Mouse (Mus musculus): ENCODE data around the gene Gm42688. TPM values are rescaled to one million over a fixed set of nuclear protein-coding genes. Genes with fewer than 3 reads are reported as not detected.
"Not testable (repeated sequence)": the region's sequence is repeated elsewhere in the genome, so short reads cannot be mapped to it uniquely, and the experiment has no call there.

Gene Gm42688
- polyA plus RNA-seq, 1 experiment from 2014 or later: 1.1 TPM

- Histone ChIP-seq H3K36me3 (ENCODE audit: control insufficient read depth, insufficient read depth) (no peaks in the 10 kb centered on the region), H3K9ac (ENCODE audit: low read depth, low read length) (no peak overlapping the region), H3K4me2 (ENCODE audit: low read depth, low read length) (no peak overlapping the region), H3K9me3 (replicated peaks; ENCODE audit: control insufficient read depth, low read length) (no peaks in the 10 kb centered on the region), H3K4me1 (ENCODE audit: control insufficient read depth, low read depth, low read length) (peaks cover 6% of the 10 kb centered on the region), H3K27ac (ENCODE audit: low read length) (no peak overlapping the region), H3K4me3 (ENCODE audit: low read depth, low read length) (no peak overlapping the region), H3K27me3 (ENCODE audit: control insufficient read depth, insufficient read depth, low read depth, low read length) (peaks cover 15% of the 10 kb centered on the region)
- WGBS (ENCODE audit: insufficient replicate concordance): 39% methylated on average over 5 of the region's 5 CpGs
- ATAC-seq (ENCODE audit: low read depth): peak; percentile 42
Observed at GRCm38 (mm10) chr6:83153485-83153884, 52.1 kb downstream of the Gm42688 start.

- Histone ChIP-seq H3K9ac (ENCODE audit: low read depth, low read length) (no peak overlapping the region), H3K9me3 (replicated peaks; ENCODE audit: control insufficient read depth, low read length) (no peaks in the 10 kb centered on the region), H3K4me2 (ENCODE audit: low read depth, low read length) (peak overlapping the region; percentile 82), H3K4me1 (ENCODE audit: control insufficient read depth, low read depth, low read length) (peaks cover 6% of the 10 kb centered on the region), H3K4me3 (ENCODE audit: low read depth, low read length) (peak overlapping the region; percentile 56), H3K36me3 (ENCODE audit: control insufficient read depth, insufficient read depth) (no peaks in the 10 kb centered on the region), H3K27ac (ENCODE audit: low read length) (no peak overlapping the region), H3K27me3 (ENCODE audit: control insufficient read depth, insufficient read depth, low read depth, low read length) (peaks cover 24% of the 10 kb centered on the region)
- ATAC-seq (ENCODE audit: low read depth): no peak
- 11% methylated on average over 23 of the region's 23 CpGs for WGBS (ENCODE audit: insufficient replicate concordance)
Observed at GRCm38 (mm10) chr6:83155552-83156238, 54.3 kb downstream of the Gm42688 start.

GRCm38 (mm10) chr6:83156259-83156684 is 54.9 kb downstream of the Gm42688 start, which contains the start of the genes Wdr54 and 1700003E16Rik:
Gene Wdr54, minus strand, starts transcription at chr6:83156397.
Gene 1700003E16Rik, plus strand, starts transcription at chr6:83156404.
- peak within 1 kb of the TSS; percentile 56 for H3K4me3 ChIP-seq (ENCODE audit: low read depth, low read length)
- peaks cover 6% of the 10 kb centered on the region for H3K4me1 ChIP-seq (ENCODE audit: control insufficient read depth, low read depth, low read length)
- peak; percentile 52 for ATAC-seq (ENCODE audit: low read depth)
- H3K9me3 ChIP-seq (replicated peaks; ENCODE audit: control insufficient read depth, low read length): no peaks in the 10 kb centered on the region
- WGBS (ENCODE audit: insufficient replicate concordance): 3% methylated on average over 32 of the region's 32 CpGs
- H3K4me2 ChIP-seq (ENCODE audit: low read depth, low read length): peak within 1 kb of the TSS; percentile 82
- H3K27me3 ChIP-seq (ENCODE audit: control insufficient read depth, insufficient read depth, low read depth, low read length): peaks cover 29% of the 10 kb centered on the region
- H3K9ac ChIP-seq (ENCODE audit: low read depth, low read length): no peak within 1 kb of the TSS
- H3K27ac ChIP-seq (ENCODE audit: low read length): no peak within 1 kb of the TSS
- H3K36me3 ChIP-seq (ENCODE audit: control insufficient read depth, insufficient read depth): no peaks in the 10 kb centered on the region

GRCm38 (mm10) chr6:83159456-83159855 is 58.0 kb downstream of the Gm42688 start:
- WGBS (ENCODE audit: insufficient replicate concordance): 19% methylated on average over 3 of the region's 3 CpGs
- ATAC-seq (ENCODE audit: low read depth); H3K4me2 ChIP-seq (ENCODE audit: low read depth, low read length); H3K4me3 ChIP-seq (ENCODE audit: low read depth, low read length); H3K27ac ChIP-seq (ENCODE audit: low read length); H3K36me3 ChIP-seq (ENCODE audit: control insufficient read depth, insufficient read depth); H3K9me3 ChIP-seq (replicated peaks; ENCODE audit: control insufficient read depth, low read length); H3K9ac ChIP-seq (ENCODE audit: low read depth, low read length): not testable (repeated sequence)
- H3K4me1 ChIP-seq (ENCODE audit: control insufficient read depth, low read depth, low read length): peaks cover 13% of the 10 kb centered on the region
- H3K27me3 ChIP-seq (ENCODE audit: control insufficient read depth, insufficient read depth, low read depth, low read length): peaks cover 48% of the 10 kb centered on the region

MicroRNAs within 50 kb of the gene (microRNA counts, 519-probe panel; counts per million panel counts)
- 2,153 counts per million, percentile 34 among the panel's probes with 10 or more counts for microRNA mmu-miR-3470a+mmu-miR-3470b

Small RNA genes lying within 50 kb of the gene (microRNA-seq; reads per million reads assigned to microRNA genes)
- not detected for gene Mir3470a

Other genes with a start within 250 kb of the Gm42688 start
- gene Sema4f, start 161.8 kb upstream of the Gm42688 start, polyA plus RNA-seq (2015; fragmentation: Nextera tagmentation; extraction: Ambion mirVana): 0.06 and 0.11 TPM in 2 replicates
- gene M1ap, start 154.7 kb upstream of the Gm42688 start, polyA plus RNA-seq (2015; fragmentation: Nextera tagmentation; extraction: Ambion mirVana): 11.6 and 12.7 TPM in 2 replicates
- 15.7 and 16.1 TPM in 2 replicates for gene Dok1, start 68.1 kb upstream of the Gm42688 start, polyA plus RNA-seq (2015; fragmentation: Nextera tagmentation; extraction: Ambion mirVana)
- 1.9 and 2.1 TPM in 2 replicates for gene Loxl3, start 67.4 kb upstream of the Gm42688 start, polyA plus RNA-seq (2015; fragmentation: Nextera tagmentation; extraction: Ambion mirVana)
- gene Aup1, start 47.1 kb upstream of the Gm42688 start, polyA plus RNA-seq (2015; fragmentation: Nextera tagmentation; extraction: Ambion mirVana): 180 and 190 TPM in 2 replicates
- gene Htra2, start 46.3 kb upstream of the Gm42688 start, polyA plus RNA-seq (2015; fragmentation: Nextera tagmentation; extraction: Ambion mirVana): 72.0 and 72.4 TPM in 2 replicates
- 9.0 and 9.3 TPM in 2 replicates for gene Dqx1, start 43.8 kb upstream of the Gm42688 start, polyA plus RNA-seq (2015; fragmentation: Nextera tagmentation; extraction: Ambion mirVana)
- not detected in 2 replicates for gene Tlx2, start 31.3 kb upstream of the Gm42688 start, polyA plus RNA-seq (2015; fragmentation: Nextera tagmentation; extraction: Ambion mirVana)
- gene Pcgf1, start 23.7 kb upstream of the Gm42688 start, polyA plus RNA-seq (2015; fragmentation: Nextera tagmentation; extraction: Ambion mirVana): 15.6 and 17.1 TPM in 2 replicates
- 0.25 and 0.48 TPM in 2 replicates for gene Lbx2, start 15.2 kb upstream of the Gm42688 start, polyA plus RNA-seq (2015; fragmentation: Nextera tagmentation; extraction: Ambion mirVana)
- 0.59 and 1.1 TPM in 2 replicates for gene Ccdc142, start within 50 bp of the Gm42688 start, polyA plus RNA-seq (2015; fragmentation: Nextera tagmentation; extraction: Ambion mirVana)
- 66.1 and 73.4 TPM in 2 replicates for gene Mrpl53, start 7.4 kb downstream of the Gm42688 start, polyA plus RNA-seq (2015; fragmentation: Nextera tagmentation; extraction: Ambion mirVana)
- 4.5 and 6.8 TPM in 2 replicates for gene Mogs, start 13.9 kb downstream of the Gm42688 start, polyA plus RNA-seq (2015; fragmentation: Nextera tagmentation; extraction: Ambion mirVana)
- 27.2 and 28.3 TPM in 2 replicates for gene Wbp1, start 19.9 kb downstream of the Gm42688 start, polyA plus RNA-seq (2015; fragmentation: Nextera tagmentation; extraction: Ambion mirVana)
- 4.1 and 5.2 TPM in 2 replicates for gene Ino80b, start 23.8 kb downstream of the Gm42688 start, polyA plus RNA-seq (2015; fragmentation: Nextera tagmentation; extraction: Ambion mirVana)
- 16.1 and 16.4 TPM in 2 replicates for gene Rtkn, start 33.8 kb downstream of the Gm42688 start, polyA plus RNA-seq (2015; fragmentation: Nextera tagmentation; extraction: Ambion mirVana)
- 0.39 and 0.85 TPM in 2 replicates for gene Wdr54, start 54.8 kb downstream of the Gm42688 start, polyA plus RNA-seq (2015; fragmentation: Nextera tagmentation; extraction: Ambion mirVana)
- gene 1700003E16Rik, start 54.8 kb downstream of the Gm42688 start, polyA plus RNA-seq (2015; fragmentation: Nextera tagmentation; extraction: Ambion mirVana): 0.15 and 0.30 TPM in 2 replicates
- 23.0 and 26.9 TPM in 2 replicates for gene Dctn1, start 64.3 kb downstream of the Gm42688 start, polyA plus RNA-seq (2015; fragmentation: Nextera tagmentation; extraction: Ambion mirVana)
- 0.89 and 0.93 TPM in 2 replicates for gene Slc4a5, start 118.2 kb downstream of the Gm42688 start, polyA plus RNA-seq (2015; fragmentation: Nextera tagmentation; extraction: Ambion mirVana)
- gene Mthfd2, start 224.3 kb downstream of the Gm42688 start, polyA plus RNA-seq (2015; fragmentation: Nextera tagmentation; extraction: Ambion mirVana): 59.6 and 64.3 TPM in 2 replicates
- gene Mob1a, start 224.4 kb downstream of the Gm42688 start, polyA plus RNA-seq (2015; fragmentation: Nextera tagmentation; extraction: Ambion mirVana): 31.5 and 32.0 TPM in 2 replicates
- gene Bola3, start 247.5 kb downstream of the Gm42688 start, polyA plus RNA-seq (2015; fragmentation: Nextera tagmentation; extraction: Ambion mirVana): 196 and 234 TPM in 2 replicates

All from liver, embryonic 16.5 days (tissue).